Mouse (Mus musculus) 3134 (cell line): ENCODE data around the gene Gm10964.
A peak's percentile ranks its signal among the peaks of the same experiment; 100 is the strongest.

ENCODE experiments used
- DNase-seq: peaks from one replicate; pipeline ENCODE4 v3.0.0-alpha.2; 2011; ENCODE audit warnings: low spot score; ENCODE audit not compliant: insufficient read length; ENCODE audit errors: extremely low read depth

Gene Gm10964

DNA sequence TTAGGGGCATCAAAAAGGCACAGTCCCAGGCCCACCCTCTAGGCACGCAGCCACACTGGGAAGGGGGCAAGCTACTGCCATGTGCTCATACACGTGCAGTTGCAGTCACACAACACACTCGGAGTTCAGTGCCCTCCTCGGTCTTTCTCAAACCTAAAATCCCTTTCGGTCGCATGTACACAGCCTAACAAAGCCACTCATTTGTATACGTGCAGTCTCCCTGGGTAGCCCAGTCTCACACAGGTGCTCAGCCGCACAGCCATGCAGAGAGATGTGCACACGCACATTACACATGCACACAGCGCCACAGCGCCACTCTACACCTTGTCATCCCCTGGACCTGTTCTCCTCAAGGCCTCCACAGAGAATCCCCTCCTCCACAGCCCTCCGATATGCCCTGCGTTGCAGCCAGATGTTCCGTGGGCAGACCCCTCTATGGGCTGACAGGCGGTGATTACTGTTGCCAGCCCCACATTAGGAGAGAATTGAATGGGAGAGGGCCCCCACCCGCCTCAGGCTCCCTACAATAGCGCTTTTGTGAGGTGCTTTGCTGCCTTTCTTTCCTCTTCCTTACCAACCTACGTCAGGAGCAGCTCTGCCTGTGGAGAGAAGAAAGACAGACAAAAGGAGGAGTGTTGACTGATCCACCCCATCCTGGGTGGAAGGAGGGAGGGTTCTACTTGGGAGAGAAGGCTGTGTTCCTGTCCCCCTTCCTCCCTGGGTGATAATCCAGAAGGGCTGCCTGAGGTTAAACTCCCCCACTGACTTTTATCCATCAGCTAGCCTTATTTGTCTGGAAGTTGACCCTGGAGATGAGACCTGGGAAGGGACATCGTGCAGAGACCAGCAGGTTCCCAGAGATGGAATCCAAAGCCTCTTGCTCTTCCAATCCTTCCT is 5.1 kb upstream of the Gm10964 start:
- no peak for DNase-seq

DNA sequence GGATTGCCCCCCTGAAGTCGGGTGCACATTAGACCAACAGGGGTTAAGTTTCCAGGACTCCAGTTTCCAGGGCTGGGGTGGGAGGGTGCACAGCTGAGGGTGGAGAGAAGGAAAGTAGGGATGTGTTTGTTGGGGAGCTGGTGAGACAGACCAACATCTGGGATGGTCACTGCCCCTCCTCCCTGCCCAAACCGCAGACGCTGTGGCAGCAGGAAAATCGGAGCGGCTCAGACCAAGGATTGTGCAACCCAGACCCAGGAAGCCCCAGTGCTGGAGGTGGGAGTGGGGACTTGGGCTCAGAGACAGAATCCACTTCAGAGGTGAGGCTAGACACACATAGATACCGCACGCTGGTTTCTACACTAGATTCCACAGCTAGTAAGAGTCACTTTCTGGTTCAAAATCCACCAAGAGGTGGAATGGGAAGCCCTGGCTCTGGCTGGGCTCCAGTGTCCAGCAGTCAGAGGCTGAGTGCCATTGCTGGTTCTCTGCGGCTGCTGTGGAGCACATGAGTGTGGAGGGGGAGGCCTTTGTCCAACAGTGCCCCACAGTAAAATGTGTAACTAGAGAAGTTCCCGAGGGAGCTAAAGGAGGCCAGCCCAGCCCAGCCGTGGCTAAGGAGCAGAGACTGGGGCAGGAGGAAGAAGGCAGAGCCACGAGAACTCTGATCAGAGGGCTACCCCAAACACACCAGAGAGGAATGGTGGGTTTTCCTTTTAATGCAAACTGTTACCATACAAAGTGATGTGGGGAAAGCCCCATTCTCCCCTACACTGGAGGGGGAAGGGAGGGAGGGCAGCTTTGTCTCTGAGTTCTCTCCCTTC is 4.3 kb upstream of the Gm10964 start:
- DNase-seq = peak; percentile 84

DNA sequence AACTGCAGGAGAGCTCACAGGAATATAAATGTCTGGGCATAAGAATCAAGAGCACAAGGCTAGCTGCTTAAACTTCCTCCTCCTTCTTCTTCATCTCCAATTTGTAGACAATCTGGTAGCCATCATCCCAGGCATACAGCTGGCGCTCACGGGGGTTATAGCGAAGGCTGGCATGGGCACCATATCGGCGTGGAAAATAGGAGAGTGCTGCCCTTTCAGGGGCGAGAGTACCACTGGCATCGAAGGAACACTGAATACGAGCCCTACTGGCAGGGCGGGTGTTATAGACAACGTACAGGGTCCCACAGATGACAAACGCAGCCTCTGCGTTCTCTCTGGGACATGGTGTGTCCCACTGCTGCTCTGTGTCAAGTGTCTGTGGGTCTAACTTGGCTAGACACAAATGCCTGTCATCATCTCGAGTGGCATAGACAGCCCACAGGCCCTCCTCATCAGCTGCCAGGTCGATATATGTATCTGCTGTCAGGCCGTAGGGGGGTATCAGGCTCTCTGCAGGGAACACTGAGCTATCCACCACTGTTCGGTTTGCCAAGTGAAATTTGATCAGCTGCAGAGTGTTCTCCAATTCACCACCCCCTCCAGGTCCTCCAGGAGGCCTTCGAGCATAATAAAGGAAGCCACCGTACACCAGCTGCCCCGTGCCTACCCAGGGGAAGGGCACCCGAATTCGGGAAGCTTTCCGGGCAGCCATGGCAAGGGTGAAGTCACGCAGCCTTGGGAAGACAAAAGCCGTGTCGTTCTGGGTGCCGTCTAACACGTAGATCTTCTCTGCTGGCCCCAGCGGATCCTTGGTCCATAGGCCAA is 3.2 kb upstream of the Gm10964 start:
- DNase-seq = no peak

GRCm38 (mm10) chr3:103737061-103737754 is 2.0 kb upstream of the Gm10964 start:
- DNase-seq = peak; percentile 55

DNA sequence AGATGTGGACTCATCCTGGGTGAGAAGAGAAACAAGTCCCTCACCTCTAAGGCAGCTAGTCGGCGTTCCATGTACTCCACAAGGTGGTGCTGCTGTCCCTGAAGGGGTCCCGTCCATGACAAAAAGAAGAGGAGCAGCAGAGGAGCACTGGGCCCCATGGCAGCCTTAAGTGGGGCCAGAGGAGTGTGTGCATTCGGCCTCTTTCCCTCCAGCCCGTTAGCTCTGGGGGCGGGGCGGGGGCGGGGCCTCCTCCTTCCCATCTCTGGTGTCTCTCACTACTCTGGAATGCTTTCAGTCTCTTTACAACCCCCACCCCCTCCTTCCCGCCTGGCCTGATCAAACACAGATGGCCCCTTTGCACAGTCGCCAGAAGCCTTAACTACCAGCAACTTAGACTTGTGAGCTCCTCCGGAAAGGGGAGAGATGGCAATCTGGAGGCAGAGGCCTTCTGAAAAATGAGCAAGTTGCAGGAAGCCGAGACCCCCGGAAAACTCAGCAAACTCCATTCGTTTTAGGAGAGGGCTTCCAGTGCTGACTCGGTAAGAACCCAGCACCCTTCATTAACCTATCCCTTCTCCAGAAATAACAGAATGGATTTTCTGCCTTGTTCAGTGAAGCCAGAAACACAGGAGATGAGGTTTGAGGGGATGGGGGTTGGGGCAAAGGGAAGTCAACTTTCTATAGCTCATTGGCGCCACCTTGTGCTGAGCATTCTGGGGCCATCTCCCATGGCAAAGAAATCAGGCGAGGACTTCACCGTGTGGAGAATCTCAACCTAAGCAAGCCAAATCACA is 1.2 kb upstream of the Gm10964 start, which contains the start of gene Olfml3:
Olfml3 (minus strand) TSS at position 224 of the 794 bp plus-strand sequence.
- peak; percentile 79 for DNase-seq

DNA sequence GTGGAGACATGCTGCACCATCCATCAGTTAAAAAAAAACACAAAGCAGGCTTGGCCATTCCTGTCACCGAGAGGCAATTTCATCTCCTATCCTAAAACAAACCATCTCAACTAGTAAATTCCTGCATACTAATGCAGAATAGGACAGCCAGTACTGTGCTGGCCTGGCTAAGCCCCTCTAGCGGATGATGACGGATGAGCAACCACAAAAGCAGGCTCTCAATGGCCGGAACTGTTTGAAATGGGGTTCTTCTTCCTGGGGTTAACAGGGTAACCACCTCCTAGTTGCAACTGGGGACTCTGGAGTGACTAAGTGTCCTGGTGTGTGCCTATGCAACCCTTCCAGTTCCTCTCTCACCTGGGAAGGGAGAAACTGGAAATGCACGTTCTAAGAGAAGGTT is 1.2 kb downstream of the Gm10964 start:
- DNase-seq = no peak

- DNase-seq = no peak
Measured at GRCm38 (mm10) chr3:103743208-103743607, 4.0 kb downstream of the Gm10964 start.

GRCm38 (mm10) chr3:103745001-103745770 is 6.0 kb downstream of the Gm10964 start:
- DNase-seq = no peak

DNA sequence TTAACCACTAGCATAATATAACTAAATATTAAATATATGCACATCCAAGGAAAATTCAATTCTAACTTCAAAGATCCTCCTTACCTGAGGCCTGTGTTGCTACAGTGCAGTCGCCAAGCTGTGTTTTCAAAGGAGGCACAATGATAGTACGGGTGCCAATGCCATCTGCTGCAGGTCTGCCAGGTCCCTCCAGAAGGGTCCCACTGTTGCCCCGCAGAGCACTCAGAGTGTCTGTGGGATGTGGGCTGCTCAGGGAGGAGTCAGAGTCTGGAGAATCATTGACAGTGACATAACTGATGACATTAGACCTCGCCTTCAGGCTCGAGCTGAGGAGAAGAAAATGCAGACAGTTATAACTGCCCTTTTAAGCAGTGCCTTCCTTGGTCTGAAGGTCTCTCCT is 7.5 kb downstream of the Gm10964 start:
- no peak for DNase-seq

DNA sequence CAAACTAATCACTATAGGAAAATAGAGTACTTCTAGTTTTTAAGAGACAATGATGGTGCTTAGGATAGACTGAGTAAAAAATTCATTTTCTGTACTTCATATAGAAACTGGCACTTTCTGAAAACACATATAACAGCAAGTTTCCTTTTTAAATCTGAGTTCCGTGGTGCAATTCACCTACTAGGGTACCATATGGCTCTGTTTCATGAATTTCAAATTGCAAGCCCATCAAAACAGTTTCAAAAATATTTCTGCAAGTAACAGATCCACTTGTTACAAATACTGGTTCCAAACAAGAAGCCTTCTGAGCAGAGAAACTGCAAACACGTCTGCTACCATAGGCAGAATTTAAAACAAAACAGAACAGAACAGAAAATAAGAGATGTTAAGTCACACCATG is 12.4 kb downstream of the Gm10964 start:
- no peak for DNase-seq

- no peak for DNase-seq
Measured at GRCm38 (mm10) chr3:103755351-103755750, 16.2 kb downstream of the Gm10964 start.

DNA sequence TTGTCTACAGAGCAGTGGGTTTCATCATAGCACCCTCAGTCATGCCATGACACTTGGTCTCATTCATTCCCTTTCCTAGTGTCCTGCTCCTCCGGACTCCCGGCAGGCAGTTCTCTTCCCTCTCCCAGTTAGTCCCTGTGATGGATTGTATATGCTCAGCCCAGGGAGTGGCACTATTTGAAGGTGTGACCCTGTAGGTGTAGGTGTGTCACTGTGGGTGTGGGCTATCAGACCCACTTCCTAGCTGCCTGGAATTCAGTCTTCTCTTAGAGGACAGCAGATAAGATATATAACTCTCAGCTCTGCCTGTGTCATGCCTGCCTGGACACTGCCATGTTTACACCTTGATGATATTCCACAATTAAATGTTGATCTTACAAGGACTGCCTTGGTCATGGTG is 17.8 kb downstream of the Gm10964 start:
- DNase-seq = no peak

- no peak for DNase-seq
Measured at GRCm38 (mm10) chr3:103758456-103758855, 19.3 kb downstream of the Gm10964 start.

- DNase-seq = peak; percentile 60
Measured at GRCm38 (mm10) chr3:103759261-103759970, 20.2 kb downstream of the Gm10964 start.

DNA sequence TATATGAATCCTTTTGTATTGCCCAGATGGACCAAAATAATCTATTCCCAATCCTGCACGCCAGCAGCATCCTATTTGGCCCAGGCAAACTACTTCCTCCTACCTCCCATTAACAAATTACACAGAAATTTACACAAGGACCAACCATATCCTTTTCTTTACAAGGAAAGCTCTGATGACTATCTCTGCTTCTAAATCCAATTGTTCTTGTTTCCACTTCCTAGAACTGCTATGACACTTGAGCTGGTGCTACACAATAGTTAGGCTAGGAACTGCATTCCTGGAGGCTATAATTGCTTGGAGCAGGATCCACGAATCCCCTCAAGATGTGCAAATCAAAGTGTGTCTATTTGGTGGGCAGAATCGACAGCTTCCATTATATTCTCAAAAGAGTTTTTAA is 27.6 kb downstream of the Gm10964 start:
- no peak for DNase-seq

DNA sequence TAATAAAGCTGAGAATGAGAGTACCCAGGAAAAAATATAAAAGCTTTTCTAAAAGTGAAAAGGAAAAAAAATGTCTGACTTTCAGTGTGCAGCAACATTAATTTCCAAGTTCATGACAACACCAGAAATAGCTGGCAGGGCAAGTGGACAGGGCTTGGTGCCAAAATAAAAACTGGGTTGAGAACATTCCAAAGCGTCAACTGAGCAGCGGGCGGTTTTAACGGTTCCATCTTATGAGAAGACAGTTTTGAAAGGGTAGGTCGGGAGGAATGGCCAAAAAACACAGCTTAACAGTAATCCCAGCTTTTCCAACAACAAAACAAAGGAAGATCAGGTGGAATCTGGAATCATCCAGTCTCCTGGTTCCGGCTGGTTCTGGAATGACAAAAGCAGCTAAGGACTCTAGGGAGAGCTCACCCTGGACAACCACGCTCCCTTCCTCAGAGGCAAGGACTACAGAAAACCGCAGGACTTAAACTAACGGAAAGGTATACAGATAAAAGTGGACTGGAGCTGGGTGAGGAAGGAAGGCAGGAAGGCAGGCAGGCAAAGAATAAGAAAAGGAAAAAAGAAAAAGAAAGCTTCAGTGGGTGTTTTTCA is 32.5 kb downstream of the Gm10964 start:
- peak; percentile 58 for DNase-seq

GRCm38 (mm10) chr3:103772846-103773245 is 33.7 kb downstream of the Gm10964 start:
- no peak for DNase-seq

DNA sequence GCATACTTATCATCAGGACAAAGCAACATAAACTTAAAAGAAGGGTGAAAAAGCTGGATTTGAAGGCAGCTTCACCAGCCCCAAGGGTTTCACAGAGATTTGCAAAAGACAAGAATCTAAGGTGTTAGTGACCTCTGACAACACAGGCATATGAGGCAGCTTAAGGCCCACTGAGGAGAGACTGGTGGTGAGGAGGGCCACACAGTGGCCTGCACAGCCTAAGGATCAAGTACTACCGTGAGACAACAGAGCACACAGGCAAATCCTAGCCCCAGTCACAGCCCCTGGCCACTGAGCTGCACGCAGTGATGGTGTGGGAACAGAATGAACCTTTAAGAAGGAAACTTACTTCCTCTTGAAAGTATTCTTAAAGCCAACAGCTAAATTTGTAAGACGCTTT is 34.3 kb downstream of the Gm10964 start:
- no peak for DNase-seq
